Mouse (Mus musculus): Measurements from ENCODE around the gene Rpl13a. TPM values are rescaled to one million over a fixed set of nuclear protein-coding genes. Genes with fewer than 3 reads are reported as not detected.

The Rpl13a gene
- polyA plus RNA-seq, 1 experiment from 2014 or later = 1,071 TPM

- H3K27ac ChIP-seq (ENCODE audit: low read depth, low read length) = no peak overlapping the region
- no peak overlapping the region for H3K4me2 ChIP-seq (ENCODE audit: low read depth)
- ATAC-seq (ENCODE audit: insufficient read depth, low FRiP score, low TSS enrichment) (no peak), DNase-seq (ENCODE audit: low spot score) (no peak)
- no peaks in the 10 kb centered on the region for H3K36me3 ChIP-seq (ENCODE audit: control insufficient read depth, insufficient read depth, low read length)
- no peak overlapping the region for H3K9ac ChIP-seq (ENCODE audit: low read length)
- H3K9me3 ChIP-seq (ENCODE audit: control insufficient read depth, low read length) = no peaks in the 10 kb centered on the region
- H3K4me1 ChIP-seq (ENCODE audit: control insufficient read depth, insufficient read depth, low read length) = peaks cover 3% of the 10 kb centered on the region; the same call in 1 of the 2 replicates
- H3K4me3 ChIP-seq (ENCODE audit: low read depth, low read length) = no peak overlapping the region
- H3K27me3 ChIP-seq (ENCODE audit: control insufficient read depth, insufficient read depth, low read length) = no peaks in the 10 kb centered on the region
- WGBS = 57% methylated on average over 5 of the region's 5 CpGs
These were observed 21.4 kb downstream of the Rpl13a start for GRCm38 (mm10) chr7:45107052-45107645.

GRCm38 (mm10) chr7:45106441-45106840, 22.1 kb downstream of the Rpl13a start:
- no peak overlapping the region for H3K4me3 ChIP-seq (ENCODE audit: low read depth, low read length)
- H3K36me3 ChIP-seq (ENCODE audit: control insufficient read depth, insufficient read depth, low read length) = no peaks in the 10 kb centered on the region
- H3K4me2 ChIP-seq (ENCODE audit: low read depth) = no peak overlapping the region
- H3K27me3 ChIP-seq (ENCODE audit: control insufficient read depth, insufficient read depth, low read length) = no peaks in the 10 kb centered on the region
- H3K4me1 ChIP-seq (ENCODE audit: control insufficient read depth, insufficient read depth, low read length) = peaks cover 3% of the 10 kb centered on the region; the same call in 1 of the 2 replicates
- 0 out of 2 replicates have a peak, but pooled peaks have one; percentile 20 for ATAC-seq (ENCODE audit: insufficient read depth, low FRiP score, low TSS enrichment)
- DNase-seq (ENCODE audit: low spot score) = peak; percentile 47
- H3K9ac ChIP-seq (ENCODE audit: low read length) = peak overlapping the region; percentile 7; the same call in 1 of the 2 replicates
- H3K9me3 ChIP-seq (ENCODE audit: control insufficient read depth, low read length) = no peaks in the 10 kb centered on the region
- 24% methylated on average over 6 of the region's 6 CpGs for WGBS
- no peak overlapping the region for H3K27ac ChIP-seq (ENCODE audit: low read depth, low read length)

DNA sequence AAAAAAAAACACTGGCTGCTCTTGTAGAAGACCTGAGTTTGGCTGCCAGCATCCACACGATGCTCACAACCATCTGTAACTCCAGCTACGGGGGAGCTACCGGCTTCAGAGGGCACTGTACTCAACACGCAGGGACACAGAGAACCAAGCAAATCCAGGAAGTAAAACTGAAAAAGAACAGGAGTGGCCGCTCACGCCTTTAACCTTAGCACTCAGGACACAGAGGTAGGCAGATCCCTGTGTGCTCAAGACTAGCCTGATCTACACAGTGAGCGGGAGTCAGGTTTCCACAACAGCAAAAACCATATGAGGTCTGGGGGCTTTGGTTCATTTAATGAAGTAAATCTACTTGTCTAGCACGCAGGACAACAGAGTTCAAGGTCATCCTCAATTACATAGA, 23.1 kb downstream of the Rpl13a start:
- H3K4me1 ChIP-seq (ENCODE audit: control insufficient read depth, insufficient read depth, low read length) = peaks cover 3% of the 10 kb centered on the region; the same call in 1 of the 2 replicates
- H3K4me2 ChIP-seq (ENCODE audit: low read depth) = no peak overlapping the region
- no peak for DNase-seq (ENCODE audit: low spot score)
- 79% methylated on average over 8 of the region's 8 CpGs for WGBS
- no peaks in the 10 kb centered on the region for H3K9me3 ChIP-seq (ENCODE audit: control insufficient read depth, low read length)
- ATAC-seq (ENCODE audit: insufficient read depth, low FRiP score, low TSS enrichment) = no peak
- H3K4me3 ChIP-seq (ENCODE audit: low read depth, low read length) = no peak overlapping the region
- no peak overlapping the region for H3K9ac ChIP-seq (ENCODE audit: low read length)
- H3K36me3 ChIP-seq (ENCODE audit: control insufficient read depth, insufficient read depth, low read length) = no peaks in the 10 kb centered on the region
- H3K27ac ChIP-seq (ENCODE audit: low read depth, low read length) = no peak overlapping the region
- no peaks in the 10 kb centered on the region for H3K27me3 ChIP-seq (ENCODE audit: control insufficient read depth, insufficient read depth, low read length)

- H3K27ac ChIP-seq (ENCODE audit: low read depth, low read length) = no peak overlapping the region
These were observed 23.6 kb downstream of the Rpl13a start for GRCm38 (mm10) chr7:45104941-45105340.

DNA sequence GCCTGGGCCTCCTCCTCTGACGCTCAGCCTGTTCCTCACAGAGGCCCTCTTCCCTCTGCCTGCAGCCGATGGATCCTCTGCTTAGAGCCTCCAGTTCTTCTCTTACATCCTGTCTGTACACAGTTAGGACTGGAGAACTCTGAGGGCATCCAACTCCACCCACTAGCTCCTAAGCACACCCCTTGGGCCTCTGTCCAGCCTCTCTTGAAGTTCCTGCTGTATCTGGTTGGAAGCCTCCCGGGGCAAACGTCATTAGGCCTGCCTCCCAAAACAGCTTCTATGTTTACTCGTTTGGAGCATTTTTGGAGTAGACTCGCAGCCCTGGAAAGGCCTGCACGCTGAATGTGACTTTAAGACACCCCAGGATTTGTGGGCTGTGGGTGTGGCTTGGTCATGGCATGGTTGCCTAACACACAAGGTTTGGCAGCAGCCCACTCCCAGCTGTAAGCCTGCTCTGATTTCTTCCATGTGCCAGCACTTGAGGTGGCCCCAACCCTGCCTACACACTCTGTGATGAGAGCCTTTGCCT, 24.8 kb downstream of the Rpl13a start, which contains the start of gene Fcgrt:
Fcgrt (minus strand) TSS at position 200 of the 529 bp plus-strand sequence.
- Histone ChIP-seq H3K9me3 (ENCODE audit: control insufficient read depth, low read length) (no peaks in the 10 kb centered on the region), H3K4me3 (ENCODE audit: low read depth, low read length) (no peak within 1 kb of the TSS), H3K9ac (ENCODE audit: low read length) (no peak within 1 kb of the TSS), H3K36me3 (ENCODE audit: control insufficient read depth, insufficient read depth, low read length) (no peaks in the 10 kb centered on the region), H3K27ac (ENCODE audit: low read depth, low read length) (no peak within 1 kb of the TSS), H3K27me3 (ENCODE audit: control insufficient read depth, insufficient read depth, low read length) (no peaks in the 10 kb centered on the region), H3K4me1 (ENCODE audit: control insufficient read depth, insufficient read depth, low read length) (peaks cover 3% of the 10 kb centered on the region; the same call in 1 of the 2 replicates), H3K4me2 (ENCODE audit: low read depth) (no peak within 1 kb of the TSS)
- ATAC-seq (ENCODE audit: insufficient read depth, low FRiP score, low TSS enrichment) (no peak), DNase-seq (ENCODE audit: low spot score) (no peak)
- whole genome bisulfite sequencing = 76% methylated on average over 7 of the region's 7 CpGs

More at GRCm38 (mm10) chr7:45104941-45105340, 23.6 kb downstream of the Rpl13a start:
- no peaks in the 10 kb centered on the region for H3K36me3 ChIP-seq (ENCODE audit: control insufficient read depth, insufficient read depth, low read length)
- H3K4me3 ChIP-seq (ENCODE audit: low read depth, low read length) = no peak overlapping the region
- peaks cover 3% of the 10 kb centered on the region; the same call in 1 of the 2 replicates for H3K4me1 ChIP-seq (ENCODE audit: control insufficient read depth, insufficient read depth, low read length)
- DNase-seq (ENCODE audit: low spot score) = no peak
- no peak overlapping the region for H3K9ac ChIP-seq (ENCODE audit: low read length)
- 88% methylated on average over 5 of the region's 5 CpGs for WGBS
- H3K27me3 ChIP-seq (ENCODE audit: control insufficient read depth, insufficient read depth, low read length) = no peaks in the 10 kb centered on the region
- H3K4me2 ChIP-seq (ENCODE audit: low read depth) = no peak overlapping the region
- ATAC-seq (ENCODE audit: insufficient read depth, low FRiP score, low TSS enrichment) = no peak
- H3K9me3 ChIP-seq (ENCODE audit: control insufficient read depth, low read length) = no peaks in the 10 kb centered on the region

DNA sequence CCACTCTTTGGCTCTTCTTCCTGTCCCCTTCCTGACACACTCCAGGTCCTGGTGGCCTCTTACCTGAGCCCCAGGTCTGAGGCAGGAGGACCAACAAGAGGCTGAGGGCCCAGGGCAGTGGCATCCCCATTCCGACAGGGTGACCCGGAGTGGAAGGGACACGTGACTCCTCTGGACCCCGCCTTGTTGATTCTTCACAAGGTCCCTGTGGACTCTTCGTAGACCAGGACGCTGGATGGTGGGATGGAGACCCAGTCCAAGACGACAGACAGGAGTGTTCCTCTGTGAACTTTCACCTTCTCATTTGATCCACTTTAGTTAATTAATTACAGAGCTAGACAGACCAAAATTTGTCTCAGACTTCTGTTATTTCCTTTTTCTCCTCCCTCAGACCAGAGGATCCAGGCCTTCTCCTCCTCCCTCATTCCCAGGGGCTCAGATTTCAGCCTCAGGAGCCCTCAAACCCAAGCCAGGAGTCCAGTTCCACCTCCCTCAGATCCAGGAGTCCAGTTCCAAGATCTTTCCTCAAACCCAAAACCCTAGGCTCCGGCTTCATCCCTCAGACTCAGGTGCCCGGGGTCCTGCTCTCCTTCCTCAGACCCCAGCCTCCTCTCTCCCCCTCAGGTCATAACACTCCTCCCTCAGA, 25.5 kb downstream of the Rpl13a start:
- no peak for ATAC-seq (ENCODE audit: insufficient read depth, low FRiP score, low TSS enrichment)
- Histone ChIP-seq H3K36me3 (ENCODE audit: control insufficient read depth, insufficient read depth, low read length) (no peaks in the 10 kb centered on the region), H3K27me3 (ENCODE audit: control insufficient read depth, insufficient read depth, low read length) (no peaks in the 10 kb centered on the region), H3K9ac (ENCODE audit: low read length) (no peak overlapping the region), H3K4me1 (ENCODE audit: control insufficient read depth, insufficient read depth, low read length) (peaks cover 3% of the 10 kb centered on the region; the same call in 1 of the 2 replicates), H3K9me3 (ENCODE audit: control insufficient read depth, low read length) (no peaks in the 10 kb centered on the region), H3K27ac (ENCODE audit: low read depth, low read length) (no peak overlapping the region), H3K4me2 (ENCODE audit: low read depth) (no peak overlapping the region), H3K4me3 (ENCODE audit: low read depth, low read length) (no peak overlapping the region)
- no peak for DNase-seq (ENCODE audit: low spot score)
- 81% methylated on average over 9 of the region's 9 CpGs for WGBS

- no peak overlapping the region for H3K4me2 ChIP-seq (ENCODE audit: low read depth)
- H3K27me3 ChIP-seq (ENCODE audit: control insufficient read depth, insufficient read depth, low read length) = no peaks in the 10 kb centered on the region
- H3K9me3 ChIP-seq (ENCODE audit: control insufficient read depth, low read length) = no peaks in the 10 kb centered on the region
- H3K9ac ChIP-seq (ENCODE audit: low read length) = no peak overlapping the region
- ATAC-seq (ENCODE audit: insufficient read depth, low FRiP score, low TSS enrichment) (no peak), DNase-seq (ENCODE audit: low spot score) (no peak)
- H3K36me3 ChIP-seq (ENCODE audit: control insufficient read depth, insufficient read depth, low read length) = no peaks in the 10 kb centered on the region
- 87% methylated on average over 11 of the region's 11 CpGs for WGBS
- H3K4me1 ChIP-seq (ENCODE audit: control insufficient read depth, insufficient read depth, low read length) = peaks cover 3% of the 10 kb centered on the region; the same call in 1 of the 2 replicates
- no peak overlapping the region for H3K4me3 ChIP-seq (ENCODE audit: low read depth, low read length)
- no peak overlapping the region for H3K27ac ChIP-seq (ENCODE audit: low read depth, low read length)
These were observed 26.1 kb downstream of the Rpl13a start for GRCm38 (mm10) chr7:45102441-45102840.

DNA sequence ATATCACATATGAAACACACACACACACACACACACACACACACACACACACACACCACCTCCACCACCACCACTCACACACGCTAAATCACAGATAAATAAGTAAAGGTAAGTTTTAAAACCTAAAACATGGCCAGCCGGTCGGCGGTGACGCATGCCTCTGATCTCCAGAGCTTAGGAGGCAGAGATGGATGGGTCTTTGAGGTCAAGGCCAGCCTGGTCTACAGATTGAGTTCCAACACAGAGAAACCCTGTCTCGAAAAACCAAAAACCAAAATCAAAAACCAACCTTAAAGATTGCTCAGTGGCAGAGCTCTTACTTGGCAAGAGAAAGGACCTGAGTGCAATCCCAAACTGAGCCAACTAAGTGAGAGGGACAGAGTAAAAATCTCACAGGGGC, 28.5 kb downstream of the Rpl13a start:
- Histone ChIP-seq H3K27me3 (ENCODE audit: control insufficient read depth, insufficient read depth, low read length) (no peaks in the 10 kb centered on the region), H3K36me3 (ENCODE audit: control insufficient read depth, insufficient read depth, low read length) (no peaks in the 10 kb centered on the region), H3K4me1 (ENCODE audit: control insufficient read depth, insufficient read depth, low read length) (no peaks in the 10 kb centered on the region), H3K27ac (ENCODE audit: low read depth, low read length) (no peak overlapping the region), H3K4me2 (ENCODE audit: low read depth) (no peak overlapping the region), H3K4me3 (ENCODE audit: low read depth, low read length) (no peak overlapping the region), H3K9ac (ENCODE audit: low read length) (no peak overlapping the region), H3K9me3 (ENCODE audit: control insufficient read depth, low read length) (no peaks in the 10 kb centered on the region)
- ATAC-seq (ENCODE audit: insufficient read depth, low FRiP score, low TSS enrichment) (no peak), DNase-seq (ENCODE audit: low spot score) (no peak)
- WGBS = 92% methylated on average over 6 of the region's 6 CpGs
